Mouse (Mus musculus): Measurements from ENCODE around the gene Tnfrsf1b. TPM values are rescaled to one million over a fixed set of nuclear protein-coding genes. Genes with fewer than 3 reads are reported as not detected.

Tnfrsf1b gene
- polyA plus RNA-seq, 1 experiment from 2014 or later, result 3.2 TPM

GRCm38 (mm10) chr4:145278231-145278630 is 31.6 kb upstream of the Tnfrsf1b start:
- no peaks in the 10 kb centered on the region for H3K27me3 ChIP-seq (ENCODE audit: control insufficient read depth, insufficient read depth, low read length)
- H3K9me3 ChIP-seq (ENCODE audit: control insufficient read depth, low read depth, low read length), result no peaks in the 10 kb centered on the region
- no peaks in the 10 kb centered on the region for H3K4me1 ChIP-seq (ENCODE audit: control insufficient read depth, insufficient read depth, low read length)
- no peak overlapping the region for H3K27ac ChIP-seq (ENCODE audit: low read length)
- no peak for ATAC-seq (ENCODE audit: insufficient number of reproducible peaks, insufficient read depth, low FRiP score, low read depth)
- no peak overlapping the region for H3K9ac ChIP-seq (replicated peaks; ENCODE audit: low read depth, low read length)
- WGBS, result 88% methylated on average over 2 of the region's 2 CpGs
- H3K4me3 ChIP-seq (ENCODE audit: low read depth, low read length), result no peak overlapping the region
- H3K4me2 ChIP-seq (replicated peaks; ENCODE audit: low read depth, low read length), result no peak overlapping the region
- H3K36me3 ChIP-seq (ENCODE audit: control insufficient read depth, insufficient read depth, low read length), result no peaks in the 10 kb centered on the region

- Histone ChIP-seq H3K27me3 (ENCODE audit: control insufficient read depth, insufficient read depth, low read length) (no peaks in the 10 kb centered on the region), H3K4me2 (replicated peaks; ENCODE audit: low read depth, low read length) (no peak overlapping the region), H3K4me3 (ENCODE audit: low read depth, low read length) (no peak overlapping the region), H3K36me3 (ENCODE audit: control insufficient read depth, insufficient read depth, low read length) (no peaks in the 10 kb centered on the region), H3K9ac (replicated peaks; ENCODE audit: low read depth, low read length) (no peak overlapping the region), H3K4me1 (ENCODE audit: control insufficient read depth, insufficient read depth, low read length) (no peaks in the 10 kb centered on the region), H3K27ac (ENCODE audit: low read length) (no peak overlapping the region), H3K9me3 (ENCODE audit: control insufficient read depth, low read depth, low read length) (no peaks in the 10 kb centered on the region)
- no peak for ATAC-seq (ENCODE audit: insufficient number of reproducible peaks, insufficient read depth, low FRiP score, low read depth)
- 76% methylated on average over 6 of the region's 6 CpGs for WGBS
Measured at GRCm38 (mm10) chr4:145276368-145277249, 29.9 kb upstream of the Tnfrsf1b start.

- H3K27ac ChIP-seq (ENCODE audit: low read length), result no peak overlapping the region
- H3K9me3 ChIP-seq (ENCODE audit: control insufficient read depth, low read depth, low read length), result no peaks in the 10 kb centered on the region
- H3K9ac ChIP-seq (replicated peaks; ENCODE audit: low read depth, low read length), result no peak overlapping the region
- no peak overlapping the region for H3K4me2 ChIP-seq (replicated peaks; ENCODE audit: low read depth, low read length)
- H3K4me3 ChIP-seq (ENCODE audit: low read depth, low read length), result no peak overlapping the region
- no peaks in the 10 kb centered on the region for H3K27me3 ChIP-seq (ENCODE audit: control insufficient read depth, insufficient read depth, low read length)
- 90% methylated on average over 5 of the region's 5 CpGs for WGBS
- no peak for ATAC-seq (ENCODE audit: insufficient number of reproducible peaks, insufficient read depth, low FRiP score, low read depth)
- H3K36me3 ChIP-seq (ENCODE audit: control insufficient read depth, insufficient read depth, low read length), result no peaks in the 10 kb centered on the region
- H3K4me1 ChIP-seq (ENCODE audit: control insufficient read depth, insufficient read depth, low read length), result no peaks in the 10 kb centered on the region
Measured at GRCm38 (mm10) chr4:145274887-145275286, 28.2 kb upstream of the Tnfrsf1b start.

- Histone ChIP-seq H3K36me3 (ENCODE audit: control insufficient read depth, insufficient read depth, low read length) (no peaks in the 10 kb centered on the region), H3K9ac (replicated peaks; ENCODE audit: low read depth, low read length) (no peak overlapping the region), H3K4me2 (replicated peaks; ENCODE audit: low read depth, low read length) (no peak overlapping the region), H3K9me3 (ENCODE audit: control insufficient read depth, low read depth, low read length) (no peaks in the 10 kb centered on the region), H3K27ac (ENCODE audit: low read length) (no peak overlapping the region), H3K4me3 (ENCODE audit: low read depth, low read length) (no peak overlapping the region), H3K4me1 (ENCODE audit: control insufficient read depth, insufficient read depth, low read length) (no peaks in the 10 kb centered on the region), H3K27me3 (ENCODE audit: control insufficient read depth, insufficient read depth, low read length) (no peaks in the 10 kb centered on the region)
- no peak for ATAC-seq (ENCODE audit: insufficient number of reproducible peaks, insufficient read depth, low FRiP score, low read depth)
- WGBS, result 88% methylated on average over 5 of the region's 5 CpGs
Measured at GRCm38 (mm10) chr4:145273923-145274322, 27.3 kb upstream of the Tnfrsf1b start.

- Histone ChIP-seq H3K4me3 (ENCODE audit: low read depth, low read length) (no peak overlapping the region), H3K9ac (replicated peaks; ENCODE audit: low read depth, low read length) (no peak overlapping the region), H3K4me1 (ENCODE audit: control insufficient read depth, insufficient read depth, low read length) (no peaks in the 10 kb centered on the region), H3K4me2 (replicated peaks; ENCODE audit: low read depth, low read length) (no peak overlapping the region), H3K27me3 (ENCODE audit: control insufficient read depth, insufficient read depth, low read length) (no peaks in the 10 kb centered on the region), H3K36me3 (ENCODE audit: control insufficient read depth, insufficient read depth, low read length) (no peaks in the 10 kb centered on the region), H3K9me3 (ENCODE audit: control insufficient read depth, low read depth, low read length) (no peaks in the 10 kb centered on the region), H3K27ac (ENCODE audit: low read length) (peak overlapping the region; percentile 45; the same call in 1 of the 2 replicates)
- 55% methylated on average over 1 of the region's 1 CpGs for whole genome bisulfite sequencing
- no peak for ATAC-seq (ENCODE audit: insufficient number of reproducible peaks, insufficient read depth, low FRiP score, low read depth)
Measured at GRCm38 (mm10) chr4:145272763-145273162, 26.1 kb upstream of the Tnfrsf1b start.

GRCm38 (mm10) chr4:145271634-145272033 is 25.0 kb upstream of the Tnfrsf1b start:
- no peak for ATAC-seq (ENCODE audit: insufficient number of reproducible peaks, insufficient read depth, low FRiP score, low read depth)
- H3K4me1 ChIP-seq (ENCODE audit: control insufficient read depth, insufficient read depth, low read length), result no peaks in the 10 kb centered on the region
- H3K27ac ChIP-seq (ENCODE audit: low read length), result no peak overlapping the region
- no peaks in the 10 kb centered on the region for H3K27me3 ChIP-seq (ENCODE audit: control insufficient read depth, insufficient read depth, low read length)
- no peak overlapping the region for H3K4me3 ChIP-seq (ENCODE audit: low read depth, low read length)
- H3K4me2 ChIP-seq (replicated peaks; ENCODE audit: low read depth, low read length), result no peak overlapping the region
- WGBS, result 89% methylated on average over 4 of the region's 4 CpGs
- H3K9me3 ChIP-seq (ENCODE audit: control insufficient read depth, low read depth, low read length), result no peaks in the 10 kb centered on the region
- no peaks in the 10 kb centered on the region for H3K36me3 ChIP-seq (ENCODE audit: control insufficient read depth, insufficient read depth, low read length)
- no peak overlapping the region for H3K9ac ChIP-seq (replicated peaks; ENCODE audit: low read depth, low read length)

GRCm38 (mm10) chr4:145270136-145270535 is 23.5 kb upstream of the Tnfrsf1b start:
- Histone ChIP-seq H3K9me3 (ENCODE audit: control insufficient read depth, low read depth, low read length) (no peaks in the 10 kb centered on the region), H3K4me1 (ENCODE audit: control insufficient read depth, insufficient read depth, low read length) (no peaks in the 10 kb centered on the region), H3K9ac (replicated peaks; ENCODE audit: low read depth, low read length) (no peak overlapping the region), H3K36me3 (ENCODE audit: control insufficient read depth, insufficient read depth, low read length) (no peaks in the 10 kb centered on the region), H3K27me3 (ENCODE audit: control insufficient read depth, insufficient read depth, low read length) (no peaks in the 10 kb centered on the region), H3K4me2 (replicated peaks; ENCODE audit: low read depth, low read length) (no peak overlapping the region), H3K4me3 (ENCODE audit: low read depth, low read length) (no peak overlapping the region), H3K27ac (ENCODE audit: low read length) (no peak overlapping the region)
- no peak for ATAC-seq (ENCODE audit: insufficient number of reproducible peaks, insufficient read depth, low FRiP score, low read depth)
- 85% methylated on average over 5 of the region's 5 CpGs for WGBS

- no peak overlapping the region for H3K27ac ChIP-seq (ENCODE audit: low read length)
- H3K4me2 ChIP-seq (replicated peaks; ENCODE audit: low read depth, low read length), result no peak overlapping the region
- no peaks in the 10 kb centered on the region for H3K27me3 ChIP-seq (ENCODE audit: control insufficient read depth, insufficient read depth, low read length)
- H3K9ac ChIP-seq (replicated peaks; ENCODE audit: low read depth, low read length), result no peak overlapping the region
- H3K36me3 ChIP-seq (ENCODE audit: control insufficient read depth, insufficient read depth, low read length), result no peaks in the 10 kb centered on the region
- H3K4me3 ChIP-seq (ENCODE audit: low read depth, low read length), result no peak overlapping the region
- H3K9me3 ChIP-seq (ENCODE audit: control insufficient read depth, low read depth, low read length), result no peaks in the 10 kb centered on the region
- 47% methylated on average over 4 of the region's 4 CpGs for WGBS
- no peaks in the 10 kb centered on the region for H3K4me1 ChIP-seq (ENCODE audit: control insufficient read depth, insufficient read depth, low read length)
- ATAC-seq (ENCODE audit: insufficient number of reproducible peaks, insufficient read depth, low FRiP score, low read depth), result peak; percentile 16; the same call in 1 of the 2 replicates
Measured at GRCm38 (mm10) chr4:145267631-145268110, 21.0 kb upstream of the Tnfrsf1b start.

Measured in stomach, embryonic 14.5 days (tissue).